Mouse (Mus musculus): ENCODE measurements around the gene Tpm1.

The Tpm1 gene

GRCm38 (mm10) chr9:66988198-66988887 is 60.9 kb downstream of the Tpm1 start:
- no peak for DNase-seq (ENCODE audit: extremely low spot score, low spot score)

- no peak for DNase-seq (ENCODE audit: extremely low spot score, low spot score)
These were observed 63.8 kb downstream of the Tpm1 start for GRCm38 (mm10) chr9:66985377-66985776.

GRCm38 (mm10) chr9:66982085-66982484 is 67.1 kb downstream of the Tpm1 start:
- no peak for DNase-seq (ENCODE audit: extremely low spot score, low spot score)

- DNase-seq (ENCODE audit: extremely low spot score, low spot score) = peak; percentile 81
These were observed 68.7 kb downstream of the Tpm1 start for GRCm38 (mm10) chr9:66980458-66980857.

GRCm38 (mm10) chr9:66978468-66978867 is 70.7 kb downstream of the Tpm1 start:
- no peak for DNase-seq (ENCODE audit: extremely low spot score, low spot score)

GRCm38 (mm10) chr9:66977982-66978381 is 71.2 kb downstream of the Tpm1 start:
- no peak for DNase-seq (ENCODE audit: extremely low spot score, low spot score)

- no peak for DNase-seq (ENCODE audit: extremely low spot score, low spot score)
These were observed 72.1 kb downstream of the Tpm1 start for GRCm38 (mm10) chr9:66977121-66977520.

GRCm38 (mm10) chr9:66975239-66975645 is 74.0 kb downstream of the Tpm1 start, which contains the start of gene Lactb:
Gene Lactb (minus strand): TSS chr9:66975484.
- peak; percentile 94 for DNase-seq (ENCODE audit: extremely low spot score, low spot score)

GRCm38 (mm10) chr9:66974721-66975225 is 74.4 kb downstream of the Tpm1 start:
- peak; percentile 82 for DNase-seq (ENCODE audit: extremely low spot score, low spot score)

Data from neural tube, embryonic 10.5 days (tissue).